Mouse (Mus musculus): ENCODE data around the gene Syne1. TPM values are rescaled to one million over a fixed set of nuclear protein-coding genes. Genes with fewer than 3 reads are reported as not detected.
A peak's percentile ranks its signal among the peaks of the same experiment; 100 is the strongest.

The Syne1 gene
- total RNA-seq, 2 experiments from 2014 or later: 368 to 438 TPM

DNA sequence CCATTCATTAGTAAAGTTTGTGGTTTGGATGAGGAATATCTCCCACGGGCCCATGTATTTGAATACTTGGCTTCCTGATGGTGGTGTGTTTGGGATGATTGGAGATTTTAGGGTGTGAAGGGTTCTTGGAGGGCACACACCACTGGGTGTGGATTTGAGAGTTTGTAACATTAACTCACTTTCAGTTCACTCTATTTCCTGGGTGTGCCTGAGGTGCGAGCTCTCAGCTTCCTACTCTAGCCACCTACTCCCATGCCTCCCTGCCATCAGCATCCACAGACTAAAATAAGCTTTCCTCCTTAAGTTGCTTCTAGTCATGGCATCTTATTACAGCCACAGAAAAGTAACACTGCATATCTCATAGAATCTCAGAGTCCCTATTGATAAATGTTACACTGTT, 101.3 kb downstream of the Syne1 start:
- intact Hi-C loops (cut with DNase I): no loop called here
- DNase-seq (ENCODE audit: low spot score in 2 of 2): peak; percentile 44 to 50

- intact Hi-C loops (cut with DNase I): no loop called here
- no peak for DNase-seq (ENCODE audit: low spot score in 2 of 2)
Measured at GRCm38 (mm10) chr10:5447950-5448716, 103.1 kb downstream of the Syne1 start.

DNA sequence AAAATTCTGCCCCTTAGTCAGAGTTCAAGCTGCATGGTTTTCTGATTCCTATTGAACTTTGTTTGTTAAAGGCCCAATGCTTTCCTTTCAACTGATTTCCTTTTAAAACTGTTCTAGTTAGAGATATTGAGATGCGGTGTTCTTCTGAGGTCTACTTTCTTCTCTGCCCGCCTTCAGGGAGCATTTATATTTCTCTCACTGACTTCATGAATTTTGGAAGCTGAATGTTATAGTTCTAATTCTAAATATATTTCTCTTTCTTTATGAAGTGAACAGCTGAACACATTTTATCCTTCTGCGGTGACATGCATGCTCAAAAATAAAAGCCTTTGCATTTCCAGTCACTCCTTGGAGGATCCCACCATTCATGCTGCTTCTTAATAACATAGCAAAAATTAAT, 106.0 kb downstream of the Syne1 start:
- intact Hi-C loops (cut with DNase I): no loop called here
- DNase-seq (ENCODE audit: low spot score in 2 of 2): no peak

DNA sequence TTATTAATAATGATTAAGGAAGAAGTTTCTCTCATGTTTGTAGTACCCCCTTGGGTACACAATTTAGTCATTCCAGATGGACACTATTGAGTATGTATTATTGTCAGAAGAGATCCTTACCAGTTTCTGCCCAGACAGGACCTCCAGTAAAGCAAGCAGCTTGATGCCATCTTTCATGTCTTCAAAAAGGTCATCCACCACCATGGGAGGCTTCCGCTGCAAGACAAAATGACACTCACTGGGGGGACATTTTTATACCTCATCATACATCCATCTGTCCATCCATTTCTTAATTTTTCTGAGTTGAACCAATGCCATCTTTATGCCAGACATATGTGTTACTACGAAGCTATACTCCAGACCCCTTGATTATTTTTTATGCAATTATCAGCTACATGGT, 108.3 kb downstream of the Syne1 start:
- intact Hi-C loops (cut with DNase I): no loop called here
- no peak for DNase-seq (ENCODE audit: low spot score in 2 of 2)

DNA sequence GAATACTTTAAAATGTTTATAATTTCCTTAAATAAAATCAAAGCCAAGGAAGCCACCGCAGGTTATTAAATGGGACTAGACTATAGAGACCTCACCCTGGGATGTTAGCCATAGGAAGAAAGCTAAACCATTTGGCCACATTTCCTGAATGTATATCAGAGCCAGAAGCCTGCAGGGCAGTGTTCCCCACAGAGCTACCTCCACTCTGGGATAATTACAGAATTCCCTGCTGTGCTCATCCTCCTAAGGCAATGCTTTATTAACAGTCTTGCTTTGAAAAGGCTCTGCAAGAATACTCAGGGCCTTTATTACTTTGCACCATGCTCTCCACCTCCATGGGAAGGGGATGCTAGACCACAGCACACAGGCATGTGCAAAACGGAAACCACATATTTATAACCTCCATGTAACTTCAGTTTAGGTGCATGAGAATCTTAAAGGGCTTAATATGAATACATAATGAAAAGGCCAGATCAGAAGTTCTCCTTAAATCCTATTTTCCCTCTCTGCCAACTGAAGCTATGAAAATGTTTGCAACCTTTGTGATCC, 111.4 kb downstream of the Syne1 start:
- intact Hi-C loops (cut with DNase I): no loop called here
- DNase-seq (ENCODE audit: low spot score in 2 of 2): no peak

GRCm38 (mm10) chr10:5437766-5438165, 113.5 kb downstream of the Syne1 start:
- no peak for DNase-seq (ENCODE audit: low spot score in 2 of 2)
- intact Hi-C loops (cut with DNase I): no loop called here

DNA sequence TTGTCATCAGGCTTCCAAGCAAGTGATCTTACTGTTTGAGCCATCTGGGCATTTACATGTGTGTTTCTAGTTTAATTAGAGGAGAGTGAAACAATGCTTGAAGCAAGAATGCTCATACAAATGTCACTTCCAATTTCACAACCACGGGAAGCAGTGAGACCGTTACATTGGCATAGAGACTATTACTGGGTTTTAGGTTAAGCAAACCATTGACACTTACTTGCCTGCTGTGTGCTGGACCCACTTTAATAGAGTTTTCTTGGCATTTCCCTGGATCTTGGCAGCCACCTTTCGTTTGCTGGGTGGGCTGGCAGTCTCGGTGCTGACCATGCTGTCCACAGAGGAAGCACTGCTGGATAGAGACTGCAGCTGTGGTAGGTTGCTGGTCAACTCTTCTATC, 127.3 kb downstream of the Syne1 start:
- no peak for DNase-seq (ENCODE audit: low spot score in 2 of 2)
- intact Hi-C loops (cut with DNase I): no loop called here

DNA sequence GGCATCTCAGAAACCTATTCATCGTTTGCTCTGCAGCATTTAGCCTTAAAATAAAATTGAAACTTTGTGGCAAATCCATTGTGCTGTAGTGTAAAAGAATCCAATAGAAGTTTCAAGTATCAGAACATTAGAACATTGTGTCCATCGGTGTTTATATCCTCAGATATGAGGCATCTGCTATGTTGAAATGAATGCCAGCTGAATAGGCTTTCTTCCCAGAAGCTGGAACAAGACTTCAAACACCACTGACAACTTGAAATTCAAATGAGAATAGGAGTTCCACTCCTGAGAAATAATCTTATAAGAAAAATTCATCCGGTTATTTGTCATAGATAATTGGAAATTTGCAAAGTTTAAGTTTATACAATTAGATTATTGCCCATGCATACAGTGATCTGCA, 135.6 kb downstream of the Syne1 start:
- DNase-seq (ENCODE audit: low spot score in 2 of 2): no peak
- intact Hi-C loops (cut with DNase I): no loop called here

DNA sequence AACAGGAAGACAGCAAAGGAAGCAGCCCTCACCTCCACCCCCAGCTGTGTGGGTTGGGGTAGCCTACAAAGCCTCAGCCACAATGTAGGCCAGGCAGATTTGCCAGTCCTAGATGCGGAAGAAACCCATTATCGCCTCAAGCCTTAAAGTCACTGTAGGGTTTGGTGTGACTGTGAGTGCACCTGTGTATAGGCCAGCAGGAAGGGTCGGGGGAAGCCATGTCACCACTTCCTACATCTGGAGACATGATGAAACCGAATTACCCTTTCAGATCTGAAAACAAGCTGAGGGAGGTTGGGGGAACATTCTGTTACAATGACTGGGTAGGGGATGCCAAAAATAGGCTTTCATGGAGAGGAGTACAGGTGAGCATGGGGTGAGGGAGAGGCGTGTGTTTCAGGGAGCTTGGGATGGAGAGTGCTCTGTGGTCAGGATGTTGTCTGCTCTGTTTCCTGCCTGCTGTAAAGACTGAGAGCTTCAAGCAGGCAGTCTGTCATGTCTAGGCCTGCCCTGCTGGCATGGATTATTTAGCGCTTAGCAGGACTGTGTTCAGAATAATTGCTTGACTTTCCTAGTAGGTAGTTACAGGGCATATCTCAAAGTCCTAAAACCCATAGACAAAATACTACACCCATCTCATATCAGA, 167.0 kb downstream of the Syne1 start:
- no peak for DNase-seq (ENCODE audit: low spot score in 2 of 2)

GRCm38 (mm10) chr10:5381536-5381935, 169.7 kb downstream of the Syne1 start:
- intact Hi-C loops (cut with DNase I): no loop called here

More for the DNA sequence above, 167.0 kb downstream of the Syne1 start:
- intact Hi-C loops (cut with DNase I): no loop called here

DNA sequence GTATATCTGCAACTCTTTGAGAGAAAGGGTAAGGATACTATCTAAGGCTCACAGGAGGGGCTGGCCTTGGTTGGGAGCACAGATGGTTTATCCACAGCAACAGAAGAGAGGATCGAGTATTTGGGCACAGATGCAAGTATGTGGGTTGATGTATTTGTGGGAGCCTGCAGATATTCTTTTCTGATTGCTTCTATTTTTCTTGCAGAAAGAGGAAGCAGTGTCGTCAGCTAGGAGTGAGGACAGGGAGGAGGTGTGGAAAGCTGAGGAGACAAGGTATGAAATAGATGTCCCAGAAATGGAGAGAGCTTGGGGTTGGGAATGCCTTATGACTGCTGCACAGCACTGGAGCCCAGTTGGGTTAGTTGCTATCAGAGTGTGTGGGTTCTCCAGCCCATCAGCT, 172.3 kb downstream of the Syne1 start:
- DNase-seq (ENCODE audit: low spot score in 2 of 2): peak; percentile 66 to 74
- intact Hi-C loops (cut with DNase I): no loop called here

More at GRCm38 (mm10) chr10:5381536-5381935, 169.7 kb downstream of the Syne1 start:
- no peak for DNase-seq (ENCODE audit: low spot score in 2 of 2)

- no peak for DNase-seq (ENCODE audit: low spot score in 2 of 2)
- intact Hi-C loops (cut with DNase I): no loop called here
Measured at GRCm38 (mm10) chr10:5369599-5369998, 181.7 kb downstream of the Syne1 start.

DNA sequence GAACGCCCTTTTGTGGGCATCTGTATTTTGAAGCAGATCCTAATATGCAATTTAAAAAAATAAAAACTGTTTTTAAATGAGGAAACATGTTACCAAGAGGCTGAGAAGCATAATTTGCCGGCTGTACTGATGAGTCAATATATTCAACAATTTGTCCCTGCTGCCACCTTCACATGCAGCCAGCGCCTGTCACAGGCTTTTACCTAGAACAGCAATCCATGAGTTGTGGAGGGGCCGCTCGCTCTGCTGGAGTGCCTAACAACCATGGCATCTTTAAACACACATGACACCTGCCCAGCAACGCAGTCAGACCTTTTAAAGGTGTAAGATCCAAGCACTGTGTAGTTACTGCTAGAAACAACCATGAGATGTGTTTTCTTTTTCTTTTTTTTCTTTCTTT, 183.0 kb downstream of the Syne1 start:
- intact Hi-C loops (cut with DNase I): no loop called here
- DNase-seq (ENCODE audit: low spot score in 2 of 2): peak; percentile 44 to 54

GRCm38 (mm10) chr10:5367465-5368011, 183.7 kb downstream of the Syne1 start:
- intact Hi-C loops (cut with DNase I): no loop called here
- DNase-seq (ENCODE audit: low spot score in 2 of 2): peak; percentile 51 to 54

- DNase-seq (ENCODE audit: low spot score in 2 of 2): peak in 1 of 2 experiments; percentile 43
- intact Hi-C loops (cut with DNase I): loop anchor here (5.0 kb wide), 1 partner anchor 192 kb away; the partner anchor contains the start of gene Syne1
Measured at GRCm38 (mm10) chr10:5360560-5360959, 190.7 kb downstream of the Syne1 start.

- intact Hi-C loops (cut with DNase I): no loop called here
- DNase-seq (ENCODE audit: low spot score in 2 of 2): no peak
Measured at GRCm38 (mm10) chr10:5356614-5357013, 194.7 kb downstream of the Syne1 start.

- intact Hi-C loops (cut with DNase I): no loop called here
- DNase-seq (ENCODE audit: low spot score in 2 of 2): no peak
Measured at GRCm38 (mm10) chr10:5353390-5353789, 197.9 kb downstream of the Syne1 start.

DNA sequence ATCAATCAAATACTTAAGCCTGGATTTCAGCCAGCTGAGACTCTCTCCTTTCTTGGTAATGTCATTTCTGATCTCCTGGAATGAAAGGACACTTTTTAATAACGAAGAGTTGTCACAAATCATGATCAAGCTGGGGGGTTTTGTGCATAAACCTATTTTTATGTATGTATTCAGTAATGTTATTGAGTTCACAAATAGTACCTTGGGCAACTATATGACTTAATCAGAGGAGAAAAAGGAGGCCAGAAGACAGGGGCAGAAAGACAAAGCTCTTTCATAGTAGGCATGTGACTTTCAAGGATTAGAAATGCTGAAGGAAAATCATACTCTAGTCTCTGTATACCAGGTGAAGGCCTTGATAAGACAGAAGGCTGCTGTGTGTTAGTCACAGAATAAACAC, 204.4 kb downstream of the Syne1 start:
- DNase-seq (ENCODE audit: low spot score in 2 of 2): no peak
- intact Hi-C loops (cut with DNase I): no loop called here

- no peak for DNase-seq (ENCODE audit: low spot score in 2 of 2)
- intact Hi-C loops (cut with DNase I): no loop called here
Measured at GRCm38 (mm10) chr10:5343211-5343610, 208.1 kb downstream of the Syne1 start.

DNA sequence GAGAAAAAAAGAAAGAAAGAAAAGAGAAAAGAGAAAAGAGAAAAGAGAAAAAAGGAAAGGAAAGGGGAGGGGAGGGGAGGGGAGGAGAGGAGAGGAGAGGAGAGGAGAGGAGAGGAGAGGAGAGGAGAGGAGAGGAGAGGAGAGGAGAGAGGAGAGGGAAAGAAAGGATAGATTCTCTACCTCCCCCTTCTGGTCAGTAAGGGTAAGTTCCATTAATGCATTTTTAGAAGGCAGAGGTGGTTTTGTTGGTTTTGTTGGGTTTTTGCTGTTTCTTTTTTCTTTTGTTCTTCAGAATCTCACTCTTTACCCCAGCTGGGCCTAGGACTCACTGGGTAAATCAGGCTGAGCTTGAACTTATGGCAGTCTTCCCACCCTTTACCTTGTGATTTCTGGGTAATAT, 214.9 kb downstream of the Syne1 start:
- intact Hi-C loops (cut with DNase I): no loop called here
- no peak for DNase-seq (ENCODE audit: low spot score in 2 of 2)

DNA sequence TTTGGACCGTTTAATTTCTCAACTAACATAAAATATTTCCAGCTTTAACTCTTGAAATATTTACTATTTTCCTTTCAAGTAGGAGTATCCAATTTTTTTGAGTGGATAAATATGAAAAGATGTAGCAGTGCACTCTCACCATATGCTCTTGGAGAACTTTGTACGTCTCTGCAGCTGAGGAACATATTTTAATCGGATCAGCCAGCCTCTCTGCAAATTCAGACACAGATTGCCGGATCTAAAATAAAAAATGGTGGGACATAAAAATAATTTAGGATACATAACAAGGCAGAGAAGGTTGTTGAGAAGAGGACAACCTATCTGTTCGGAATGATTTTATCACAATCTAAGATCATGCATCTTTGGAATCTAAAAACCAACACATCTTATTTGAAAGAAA, 218.5 kb downstream of the Syne1 start:
- intact Hi-C loops (cut with DNase I): no loop called here
- no peak for DNase-seq (ENCODE audit: low spot score in 2 of 2)
